Mouse (Mus musculus) c-Kit-positive CD71-positive TER-119-positive erythroid progenitor cells, embryonic 14.5 days (primary cell): ENCODE data around the gene Ect2.

ENCODE experiments used
- DNase-seq: peaks from one replicate; pipeline ENCODE4 v3.0.0-alpha.2; 2013; ENCODE audit warnings: low spot score

Ect2 gene

GRCm38 (mm10) chr3:27153701-27154209, at the start of gene Ect2:
Gene Ect2, minus strand, starts transcription at chr3:27153878.
- DNase-seq: peak; percentile 98

- no peak for DNase-seq
Observed at GRCm38 (mm10) chr3:27201728-27202411, 48.2 kb upstream of the Ect2 start.

DNA sequence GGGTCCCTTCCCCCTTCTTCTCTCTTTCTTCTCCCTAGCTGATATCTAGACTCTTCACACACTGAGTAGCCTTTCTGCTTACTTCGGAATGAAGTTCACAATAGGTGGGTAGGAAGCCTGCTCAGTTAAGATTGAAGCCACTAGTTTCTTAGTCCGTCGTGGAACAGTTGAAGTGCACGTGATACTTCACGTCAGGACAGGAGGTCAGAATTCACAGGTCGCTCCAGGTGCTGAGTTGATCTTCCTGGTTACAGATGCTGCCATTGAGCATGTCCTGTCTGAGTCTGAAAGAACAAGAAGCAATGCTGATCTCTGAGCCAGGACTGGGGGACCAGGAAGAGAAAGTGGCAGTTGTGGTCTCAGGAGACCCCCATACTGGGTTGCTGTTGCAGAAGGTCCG, 45.4 kb upstream of the Ect2 start:
- DNase-seq: no peak

GRCm38 (mm10) chr3:27197816-27198215, 44.1 kb upstream of the Ect2 start:
- no peak for DNase-seq

GRCm38 (mm10) chr3:27196529-27196928, 42.9 kb upstream of the Ect2 start:
- no peak for DNase-seq

- no peak for DNase-seq
Observed at GRCm38 (mm10) chr3:27195573-27196227, 42.0 kb upstream of the Ect2 start.

DNA sequence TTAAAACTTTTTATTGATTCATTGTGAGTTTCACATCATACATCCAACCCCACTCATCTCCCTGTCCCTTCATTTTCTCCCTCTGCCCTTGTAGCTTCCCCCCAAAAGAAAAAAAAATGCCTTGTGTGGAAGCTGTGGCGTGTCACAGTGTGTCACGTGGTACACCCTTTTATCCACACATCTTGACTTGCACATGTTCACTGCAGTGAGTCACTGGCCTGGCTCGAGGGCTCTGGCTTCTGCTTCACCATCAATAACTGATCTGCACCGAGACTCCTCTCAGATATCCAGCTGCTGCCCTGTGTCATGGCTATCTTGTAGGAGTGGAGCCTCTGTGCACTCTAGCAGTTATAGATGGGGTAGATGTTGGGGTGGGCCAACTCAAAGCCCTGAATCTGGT, 41.5 kb upstream of the Ect2 start:
- peak; percentile 7 for DNase-seq

DNA sequence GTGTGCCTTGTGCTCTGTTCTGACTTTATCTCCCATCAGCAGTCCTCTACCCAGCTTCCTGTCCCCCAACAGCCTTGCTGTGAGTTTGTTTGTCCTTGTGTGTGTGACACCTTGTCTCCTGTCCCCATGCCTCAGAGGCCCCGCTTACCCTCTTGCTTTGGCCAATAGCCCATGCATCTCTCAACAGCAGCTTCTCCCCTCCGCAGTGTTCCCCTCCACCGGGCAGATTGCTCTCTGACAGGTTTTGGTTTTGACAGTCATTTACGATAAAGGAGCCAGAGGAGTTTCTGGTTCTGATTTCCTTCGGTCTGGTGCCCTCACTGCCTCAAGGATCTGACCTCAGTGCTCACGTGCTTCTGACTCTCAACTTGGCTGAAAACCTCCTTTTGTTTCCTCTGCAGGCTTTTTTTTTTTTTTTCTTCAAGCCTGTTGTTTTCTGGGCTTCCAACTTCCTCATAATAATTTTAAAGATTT, 40.2 kb upstream of the Ect2 start:
- peak; percentile 1 for DNase-seq

DNA sequence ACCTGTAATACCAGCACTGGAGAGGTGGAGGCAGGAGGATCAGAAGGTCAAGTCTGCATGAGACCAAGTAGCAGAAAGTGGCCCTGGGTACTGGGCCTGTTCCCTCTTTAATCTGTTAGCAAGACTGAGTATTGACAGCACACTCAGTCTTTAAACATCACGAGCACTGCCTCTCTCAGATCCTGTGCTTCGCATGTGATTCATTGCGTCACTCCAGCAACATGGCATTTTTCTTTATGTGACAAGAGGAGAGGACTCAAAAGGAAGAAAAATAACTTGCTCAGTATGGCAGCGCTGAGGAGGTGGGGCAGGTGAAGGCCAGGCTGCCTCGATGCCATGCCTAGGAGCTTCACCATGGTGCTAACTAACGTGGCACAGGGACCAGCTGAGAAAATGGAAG, 38.2 kb upstream of the Ect2 start:
- DNase-seq: no peak

GRCm38 (mm10) chr3:27190865-27191264, 37.2 kb upstream of the Ect2 start:
- no peak for DNase-seq

DNA sequence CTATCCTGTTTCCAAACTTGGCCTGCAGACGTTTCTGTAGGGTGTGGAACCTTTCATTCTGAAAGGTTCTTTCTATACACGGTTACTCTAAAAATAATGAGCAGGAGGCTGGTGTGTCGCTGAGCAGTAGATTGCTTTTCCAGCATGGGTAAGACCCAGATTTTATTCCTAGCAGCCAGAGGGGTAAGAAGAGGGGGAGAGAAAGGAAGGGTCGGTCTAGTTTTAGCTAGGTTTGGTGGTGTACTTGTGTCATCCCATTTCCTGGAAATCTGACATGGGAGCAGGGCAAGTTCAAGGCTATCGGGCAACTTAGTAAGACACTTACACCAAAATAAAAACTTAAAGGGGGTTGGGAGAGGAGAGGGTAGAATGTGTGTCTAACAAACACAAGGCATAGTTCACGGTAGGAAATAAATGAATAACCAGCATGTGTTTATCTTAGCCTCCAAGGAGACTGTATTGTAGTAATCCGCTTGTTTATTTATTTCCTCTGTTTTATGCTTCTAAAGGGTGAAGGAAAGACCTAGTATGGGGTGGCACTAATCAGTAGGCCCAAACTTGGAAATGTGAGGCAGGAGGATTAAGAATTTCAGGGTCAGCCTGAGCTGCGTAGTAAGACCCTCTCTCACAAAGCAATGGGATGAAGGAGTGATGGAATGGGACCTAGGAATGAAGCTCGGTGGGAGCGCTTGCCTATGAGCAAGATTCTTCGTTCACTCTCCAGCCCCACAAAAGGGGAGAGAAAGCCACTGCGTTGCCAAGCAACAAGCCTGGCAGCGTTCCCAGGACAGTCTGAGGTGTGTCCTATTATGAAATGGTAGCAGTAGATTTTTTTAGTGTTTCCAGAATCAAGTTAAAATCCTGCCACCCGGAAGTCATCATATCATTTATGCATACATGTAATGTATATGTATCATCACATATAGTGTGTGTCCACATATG, 35.9 kb upstream of the Ect2 start:
- no peak for DNase-seq

DNA sequence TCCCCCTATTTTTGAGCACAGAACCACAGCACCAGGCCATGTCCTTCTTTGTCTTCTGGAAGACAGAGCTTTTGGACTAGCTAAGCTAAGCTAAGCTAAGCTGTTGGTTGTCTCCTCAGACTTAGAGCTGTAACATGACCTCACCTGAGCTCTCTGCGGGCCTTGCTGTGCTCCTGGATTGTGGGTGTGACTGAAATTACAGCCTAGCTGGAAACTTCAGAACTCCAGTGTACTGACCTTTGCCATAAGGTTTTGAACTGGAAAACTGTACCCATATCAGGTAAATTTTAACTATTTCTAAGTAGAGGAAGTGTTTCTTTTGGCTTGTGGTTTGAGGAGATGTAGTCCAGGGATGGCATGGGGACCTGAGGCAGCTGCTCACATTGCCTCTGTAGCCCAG, 34.7 kb upstream of the Ect2 start:
- DNase-seq: no peak

- peak; percentile 11 for DNase-seq
Observed at GRCm38 (mm10) chr3:27183601-27184175, 30.0 kb upstream of the Ect2 start.

GRCm38 (mm10) chr3:27182733-27183600, 29.3 kb upstream of the Ect2 start, which contains the start of gene Nceh1:
Gene Nceh1, plus strand, starts transcription at chr3:27182965.
- DNase-seq: peak; percentile 77

GRCm38 (mm10) chr3:27179711-27180110, 26.0 kb upstream of the Ect2 start:
- no peak for DNase-seq

- no peak for DNase-seq
Observed at GRCm38 (mm10) chr3:27170257-27170656, 16.6 kb upstream of the Ect2 start.

- no peak for DNase-seq
Observed at GRCm38 (mm10) chr3:27165481-27166065, 11.9 kb upstream of the Ect2 start.

- no peak for DNase-seq
Observed at GRCm38 (mm10) chr3:27162410-27162804, 8.7 kb upstream of the Ect2 start.

GRCm38 (mm10) chr3:27161645-27162409, 8.1 kb upstream of the Ect2 start:
- no peak for DNase-seq

- no peak for DNase-seq
Observed at GRCm38 (mm10) chr3:27158910-27159309, 5.2 kb upstream of the Ect2 start.
